Mouse (Mus musculus): ENCODE results near the gene Tmem179. TPM values are rescaled to one million over a fixed set of nuclear protein-coding genes. Genes with fewer than 3 reads are reported as not detected.

The Tmem179 gene
- polyA plus RNA-seq, 1 experiment = not detected

DNA sequence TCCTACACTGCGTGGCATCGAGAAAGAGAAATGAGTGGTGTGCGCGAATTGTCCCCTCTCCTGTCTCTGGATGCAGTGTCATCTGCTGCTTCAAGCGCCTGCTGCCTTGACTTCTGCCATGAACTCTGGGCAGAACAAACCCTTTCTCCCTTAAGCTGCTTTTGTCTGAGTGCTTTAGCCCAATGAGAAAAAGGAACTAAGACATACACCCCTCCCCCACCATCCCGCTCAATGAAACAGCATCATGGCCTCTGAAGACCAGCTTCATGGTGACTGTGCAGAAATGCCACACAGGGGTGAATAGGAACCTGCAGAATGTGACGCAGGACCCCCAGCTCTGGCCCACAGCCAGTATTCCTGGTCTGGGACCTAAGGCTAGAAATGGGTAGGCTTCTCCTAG is 47.2 kb downstream of the Tmem179 start:
- TF ChIP-seq FLI1 (IDR thresholded peaks at IDR 0.05; ENCODE audit: low read length) (no peak), GATA1 (IDR thresholded peaks at IDR 0.05; ENCODE audit: borderline replicate concordance, low read length) (no peak)
- Histone ChIP-seq H3K4me1 (peaks cover 85% of the 10 kb centered on the region), H3K27me3 (replicated peaks) (peaks cover 25% of the 10 kb centered on the region), H3K9me3 (peaks cover 8% of the 10 kb centered on the region; the same call in 1 of the 2 replicates), H3K36me3 (replicated peaks; ENCODE audit: low read length) (no peaks in the 10 kb centered on the region), H3K4me3 (replicated peaks) (peak overlapping the region; percentile 50)

DNA sequence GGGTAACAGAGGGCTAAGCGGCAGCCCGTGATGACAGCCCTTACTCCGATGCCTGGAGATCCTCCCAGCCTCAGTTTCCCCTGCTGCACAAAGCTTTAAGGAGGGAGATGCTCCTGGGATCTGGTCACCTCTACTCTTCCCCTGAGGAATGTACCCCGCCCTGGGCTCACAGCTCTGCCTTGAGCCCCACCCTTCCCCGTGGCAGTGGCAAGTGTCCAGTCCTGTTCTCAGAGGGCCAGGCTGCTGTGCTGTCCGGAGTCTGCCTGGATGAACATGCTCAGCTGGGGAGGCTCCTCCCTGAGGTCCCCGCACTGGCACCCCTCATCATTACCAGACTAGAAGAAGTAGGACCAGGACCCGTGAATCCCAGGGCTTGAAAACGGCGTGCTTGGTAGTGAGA is 49.2 kb downstream of the Tmem179 start:
- Histone ChIP-seq H3K4me3 (replicated peaks) (no peak overlapping the region), H3K27me3 (replicated peaks) (peaks cover 12% of the 10 kb centered on the region), H3K4me1 (peaks cover 96% of the 10 kb centered on the region), H3K9me3 (peaks cover 8% of the 10 kb centered on the region; the same call in 1 of the 2 replicates), H3K36me3 (replicated peaks; ENCODE audit: low read length) (no peaks in the 10 kb centered on the region)
- TF ChIP-seq GATA1 (IDR thresholded peaks at IDR 0.05; ENCODE audit: borderline replicate concordance, low read length) (no peak), FLI1 (IDR thresholded peaks at IDR 0.05; ENCODE audit: low read length) (no peak)

DNA sequence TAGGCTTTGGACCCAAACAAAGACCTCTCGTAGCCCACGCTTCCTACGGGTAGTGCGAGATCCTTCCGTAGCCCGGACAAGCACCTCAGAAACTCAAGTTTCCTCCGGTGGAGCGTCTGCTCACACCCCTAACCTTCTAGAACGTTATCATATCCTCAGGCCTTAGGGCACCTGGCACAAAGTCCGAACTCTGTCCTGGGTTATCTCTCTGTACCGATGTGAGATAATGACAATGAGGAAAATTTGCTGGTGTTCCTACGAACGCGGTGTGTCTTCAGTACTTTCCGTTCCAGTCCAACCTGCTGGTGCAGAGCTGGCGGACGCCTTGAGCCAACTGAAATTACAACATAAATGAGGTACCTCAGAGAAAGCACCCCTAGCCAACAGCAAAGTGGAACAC is 50.6 kb downstream of the Tmem179 start:
- Histone ChIP-seq H3K4me3 (replicated peaks) (no peak overlapping the region), H3K4me1 (peaks cover 96% of the 10 kb centered on the region), H3K27me3 (replicated peaks) (peaks cover 7% of the 10 kb centered on the region), H3K9me3 (peaks cover 8% of the 10 kb centered on the region; the same call in 1 of the 2 replicates), H3K36me3 (replicated peaks; ENCODE audit: low read length) (no peaks in the 10 kb centered on the region)
- TF ChIP-seq FLI1 (IDR thresholded peaks at IDR 0.05; ENCODE audit: low read length) (no peak), GATA1 (IDR thresholded peaks at IDR 0.05; ENCODE audit: borderline replicate concordance, low read length) (no peak)

DNA sequence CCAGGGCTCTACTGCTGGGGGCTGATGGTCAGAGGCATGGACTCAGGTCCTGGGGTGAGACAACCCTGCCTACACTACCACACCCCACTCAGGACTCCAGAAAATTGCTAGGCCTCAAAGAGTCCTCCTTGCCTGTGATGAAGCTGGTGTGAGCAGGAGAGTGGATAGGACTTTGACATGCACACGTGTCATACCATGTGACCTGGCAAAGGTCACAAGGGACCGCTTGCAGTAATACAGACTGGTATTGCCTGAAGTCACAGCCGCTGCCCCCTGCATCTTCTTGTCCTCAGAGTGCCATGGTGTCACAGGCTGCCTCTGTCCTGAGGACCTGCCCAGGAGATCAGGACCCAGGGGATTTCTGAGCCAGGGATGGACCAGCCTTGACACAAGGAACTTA is 52.0 kb downstream of the Tmem179 start:
- peaks cover 5% of the 10 kb centered on the region; the same call in 1 of the 2 replicates for H3K9me3 ChIP-seq
- peaks cover 98% of the 10 kb centered on the region for H3K4me1 ChIP-seq
- H3K4me3 ChIP-seq (replicated peaks) = peak overlapping the region; percentile 6
- H3K27me3 ChIP-seq (replicated peaks) = peaks cover 7% of the 10 kb centered on the region
- H3K36me3 ChIP-seq (replicated peaks; ENCODE audit: low read length) = no peaks in the 10 kb centered on the region
- TF ChIP-seq GATA1 (IDR thresholded peaks at IDR 0.05; ENCODE audit: borderline replicate concordance, low read length) (no peak), FLI1 (IDR thresholded peaks at IDR 0.05; ENCODE audit: low read length) (no peak)

DNA sequence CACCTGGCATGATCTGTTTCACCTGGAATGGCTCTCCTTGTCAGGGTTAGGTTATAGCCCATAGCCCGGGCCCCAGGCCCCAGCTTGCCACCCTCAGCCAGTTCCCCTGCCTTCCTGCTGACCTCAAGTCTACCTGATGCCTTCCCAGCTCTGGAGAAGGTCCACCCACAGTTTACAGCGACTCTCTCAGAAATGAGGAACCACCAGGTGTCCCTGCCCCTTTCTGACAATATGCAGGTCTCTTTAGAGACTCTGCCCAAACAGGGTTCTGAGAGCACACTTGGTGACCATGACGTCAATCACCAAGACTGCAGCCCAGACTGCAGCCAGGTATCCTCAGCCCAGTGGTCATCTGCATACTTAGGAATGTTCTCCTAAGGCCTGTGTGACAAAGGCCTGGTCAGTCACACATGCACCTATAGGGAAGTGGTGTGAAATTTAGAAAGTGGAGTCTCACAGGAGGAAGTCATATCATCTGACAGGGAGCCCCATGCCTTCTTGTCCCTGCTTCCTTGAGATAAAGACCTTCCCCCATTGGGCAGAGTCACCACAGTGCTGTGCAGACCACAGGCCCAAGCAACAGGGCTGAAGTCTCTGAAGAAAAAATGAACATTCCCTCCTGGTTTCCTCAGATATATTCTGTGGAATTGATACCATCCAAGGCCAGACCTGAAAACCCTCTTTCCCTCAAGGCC is 52.6 kb downstream of the Tmem179 start:
- peaks cover 7% of the 10 kb centered on the region for H3K27me3 ChIP-seq (replicated peaks)
- H3K9me3 ChIP-seq = no peaks in the 10 kb centered on the region
- TF ChIP-seq FLI1 (IDR thresholded peaks at IDR 0.05; ENCODE audit: low read length) (0 out of 2 replicates have a peak, but pooled peaks have one; percentile 13), GATA1 (IDR thresholded peaks at IDR 0.05; ENCODE audit: borderline replicate concordance, low read length) (no peak)
- H3K36me3 ChIP-seq (replicated peaks; ENCODE audit: low read length) = no peaks in the 10 kb centered on the region
- peaks cover 98% of the 10 kb centered on the region for H3K4me1 ChIP-seq
- peak overlapping the region; percentile 46 for H3K4me3 ChIP-seq (replicated peaks)

DNA sequence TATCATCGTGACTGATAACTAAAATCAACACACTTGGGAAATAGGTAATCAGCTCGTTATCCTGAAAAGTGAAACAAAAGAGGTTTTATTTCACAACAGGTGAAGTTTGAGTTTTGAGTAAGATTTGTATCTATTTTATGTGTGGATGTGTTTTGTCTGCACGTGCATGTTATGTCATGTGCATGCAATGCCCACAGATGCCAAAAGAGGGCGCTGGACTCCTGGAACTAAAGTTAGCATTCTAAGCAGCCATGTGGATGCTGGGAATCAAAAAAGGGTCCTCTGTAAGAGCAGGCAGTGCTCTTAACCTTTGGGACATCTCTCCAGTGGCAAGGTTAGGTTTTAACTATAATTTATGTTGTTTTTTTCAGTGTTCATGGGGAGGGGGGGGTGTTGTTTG is 53.3 kb downstream of the Tmem179 start:
- no peak overlapping the region for H3K4me3 ChIP-seq (replicated peaks)
- TF ChIP-seq GATA1 (IDR thresholded peaks at IDR 0.05; ENCODE audit: borderline replicate concordance, low read length) (no peak), FLI1 (IDR thresholded peaks at IDR 0.05; ENCODE audit: low read length) (no peak)
- H3K36me3 ChIP-seq (replicated peaks; ENCODE audit: low read length) = no peaks in the 10 kb centered on the region
- H3K27me3 ChIP-seq (replicated peaks) = peaks cover 8% of the 10 kb centered on the region
- no peaks in the 10 kb centered on the region for H3K9me3 ChIP-seq
- H3K4me1 ChIP-seq = peaks cover 98% of the 10 kb centered on the region

DNA sequence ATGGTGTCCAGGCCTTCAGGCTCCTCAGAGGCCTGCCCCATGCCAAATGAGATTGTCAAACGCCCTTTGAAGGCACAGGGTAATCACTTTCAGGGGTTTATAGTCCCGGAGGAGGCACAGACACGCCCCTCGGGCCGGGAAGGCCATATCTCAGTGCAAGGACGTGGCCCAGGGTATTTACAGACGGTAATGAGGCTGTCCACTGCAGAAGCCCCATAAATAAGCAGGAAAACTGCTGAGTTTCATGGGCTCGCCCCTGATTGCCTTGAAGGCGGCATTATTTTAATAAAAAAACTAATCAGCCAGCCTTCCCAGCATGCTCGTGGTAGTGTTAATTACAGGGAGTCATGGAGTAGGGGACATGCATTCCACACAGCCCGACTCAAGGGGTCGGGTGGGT is 54.1 kb downstream of the Tmem179 start:
- TF ChIP-seq FLI1 (IDR thresholded peaks at IDR 0.05; ENCODE audit: low read length) = no peak
- no peak for TF ChIP-seq GATA1 (IDR thresholded peaks at IDR 0.05; ENCODE audit: borderline replicate concordance, low read length)
- peaks cover 11% of the 10 kb centered on the region for H3K27me3 ChIP-seq (replicated peaks)
- peaks cover 94% of the 10 kb centered on the region for H3K4me1 ChIP-seq

DNA sequence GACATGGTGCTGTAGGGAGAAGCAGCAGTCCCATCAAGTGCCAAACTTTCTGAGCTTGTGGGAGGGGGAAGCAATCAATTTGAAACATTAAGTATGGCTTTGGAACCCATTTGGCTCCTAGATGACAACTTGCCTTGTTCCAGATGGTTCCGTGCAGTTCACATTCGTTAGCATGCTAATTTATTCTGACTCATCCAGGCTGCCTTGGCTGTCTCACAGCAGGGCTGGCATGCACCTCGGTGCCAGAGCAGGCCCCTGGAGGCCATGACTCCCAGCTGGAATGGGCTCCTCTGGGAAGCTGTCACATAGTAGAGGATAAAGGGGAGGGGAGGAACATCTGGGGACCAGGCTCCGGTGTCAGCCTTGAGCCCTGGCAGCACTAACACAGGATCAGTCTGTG is 58.7 kb downstream of the Tmem179 start:
- Histone ChIP-seq H3K36me3 (replicated peaks; ENCODE audit: low read length) (no peaks in the 10 kb centered on the region), H3K9me3 (no peaks in the 10 kb centered on the region), H3K4me1 (peaks cover 65% of the 10 kb centered on the region), H3K4me3 (replicated peaks) (no peak overlapping the region), H3K27me3 (replicated peaks) (peaks cover 17% of the 10 kb centered on the region)
- TF ChIP-seq FLI1 (IDR thresholded peaks at IDR 0.05; ENCODE audit: low read length) = no peak
- no peak for TF ChIP-seq GATA1 (IDR thresholded peaks at IDR 0.05; ENCODE audit: borderline replicate concordance, low read length)

More for the DNA sequence above, 54.1 kb downstream of the Tmem179 start:
- H3K4me3 ChIP-seq (replicated peaks) = peak overlapping the region; percentile 66
- H3K36me3 ChIP-seq (replicated peaks; ENCODE audit: low read length) = no peaks in the 10 kb centered on the region
- H3K9me3 ChIP-seq = no peaks in the 10 kb centered on the region

DNA sequence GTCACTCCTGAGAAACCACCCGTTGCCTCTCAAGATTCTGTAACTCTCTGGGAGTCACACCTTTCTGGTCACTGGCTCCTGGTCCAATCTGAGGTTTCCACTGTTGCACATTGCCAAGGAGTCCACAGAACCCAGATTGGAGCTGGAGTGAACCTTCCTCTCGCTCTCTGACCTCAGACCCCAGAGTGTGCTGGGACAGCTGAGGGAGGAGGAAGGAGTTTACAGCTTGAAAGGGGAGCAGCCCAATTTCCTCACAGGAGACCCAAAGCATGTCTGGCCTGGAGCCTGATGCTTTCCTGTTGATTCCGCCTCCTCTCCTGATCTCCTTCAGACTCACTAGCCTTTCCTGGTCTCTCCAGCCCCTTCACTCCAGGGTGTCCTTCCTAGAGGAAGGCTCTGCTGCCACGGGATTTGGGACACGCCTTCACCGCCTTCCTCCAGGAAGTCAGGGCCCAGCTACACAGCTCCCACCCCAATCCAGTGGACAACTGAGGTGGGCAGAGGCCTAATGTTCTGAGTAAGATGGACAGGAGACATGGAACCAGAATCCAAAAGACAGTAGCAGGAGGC is 60.3 kb downstream of the Tmem179 start:
- Histone ChIP-seq H3K4me1 (peaks cover 49% of the 10 kb centered on the region), H3K9me3 (no peaks in the 10 kb centered on the region), H3K36me3 (replicated peaks; ENCODE audit: low read length) (no peaks in the 10 kb centered on the region), H3K4me3 (replicated peaks) (no peak overlapping the region), H3K27me3 (replicated peaks) (peaks cover 23% of the 10 kb centered on the region)
- TF ChIP-seq FLI1 (IDR thresholded peaks at IDR 0.05; ENCODE audit: low read length) (no peak), GATA1 (IDR thresholded peaks at IDR 0.05; ENCODE audit: borderline replicate concordance, low read length) (no peak)

DNA sequence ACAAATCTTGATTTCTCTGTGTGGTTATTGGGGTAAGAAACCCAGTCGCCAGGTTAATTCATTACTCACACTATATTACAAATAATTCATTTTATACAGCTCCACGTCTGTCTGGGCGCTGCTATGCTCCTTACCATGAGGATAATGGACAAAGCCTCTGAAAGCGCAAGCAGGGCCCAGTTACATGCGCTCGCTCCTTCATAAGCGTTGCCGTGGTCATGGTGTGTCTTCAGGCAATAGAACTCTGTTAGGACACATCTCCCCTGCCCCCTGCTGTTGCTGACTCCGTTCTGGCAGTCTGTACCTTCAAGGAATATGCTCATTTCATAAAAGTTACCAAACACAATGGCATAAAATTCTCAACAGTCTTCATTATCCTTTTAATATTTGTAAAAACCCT is 64.7 kb downstream of the Tmem179 start:
- Histone ChIP-seq H3K27me3 (replicated peaks) (peaks cover 35% of the 10 kb centered on the region), H3K9me3 (peaks cover 15% of the 10 kb centered on the region), H3K36me3 (replicated peaks; ENCODE audit: low read length) (no peaks in the 10 kb centered on the region), H3K4me1 (peaks cover 33% of the 10 kb centered on the region), H3K4me3 (replicated peaks) (no peak overlapping the region)
- no peak for TF ChIP-seq GATA1 (IDR thresholded peaks at IDR 0.05; ENCODE audit: borderline replicate concordance, low read length)
- TF ChIP-seq FLI1 (IDR thresholded peaks at IDR 0.05; ENCODE audit: low read length) = no peak
